Mouse (Mus musculus) T-helper 17 cell (primary cell): Measurements from ENCODE around the gene Gm13889.

Source experiments
- in situ Hi-C, 2 experiments: fragments of 300-600 bp; cut with MboI, MseI; formaldehyde crosslinking; loops; 1 replicate in 1 of 2; 2 replicates in 1 of 2; pipeline ENCODE4 v1.15.1; 2025; ENCODE audit warnings: high pct_unique_total_duplicates in 2 of 2

The Gm13889 gene

DNA sequence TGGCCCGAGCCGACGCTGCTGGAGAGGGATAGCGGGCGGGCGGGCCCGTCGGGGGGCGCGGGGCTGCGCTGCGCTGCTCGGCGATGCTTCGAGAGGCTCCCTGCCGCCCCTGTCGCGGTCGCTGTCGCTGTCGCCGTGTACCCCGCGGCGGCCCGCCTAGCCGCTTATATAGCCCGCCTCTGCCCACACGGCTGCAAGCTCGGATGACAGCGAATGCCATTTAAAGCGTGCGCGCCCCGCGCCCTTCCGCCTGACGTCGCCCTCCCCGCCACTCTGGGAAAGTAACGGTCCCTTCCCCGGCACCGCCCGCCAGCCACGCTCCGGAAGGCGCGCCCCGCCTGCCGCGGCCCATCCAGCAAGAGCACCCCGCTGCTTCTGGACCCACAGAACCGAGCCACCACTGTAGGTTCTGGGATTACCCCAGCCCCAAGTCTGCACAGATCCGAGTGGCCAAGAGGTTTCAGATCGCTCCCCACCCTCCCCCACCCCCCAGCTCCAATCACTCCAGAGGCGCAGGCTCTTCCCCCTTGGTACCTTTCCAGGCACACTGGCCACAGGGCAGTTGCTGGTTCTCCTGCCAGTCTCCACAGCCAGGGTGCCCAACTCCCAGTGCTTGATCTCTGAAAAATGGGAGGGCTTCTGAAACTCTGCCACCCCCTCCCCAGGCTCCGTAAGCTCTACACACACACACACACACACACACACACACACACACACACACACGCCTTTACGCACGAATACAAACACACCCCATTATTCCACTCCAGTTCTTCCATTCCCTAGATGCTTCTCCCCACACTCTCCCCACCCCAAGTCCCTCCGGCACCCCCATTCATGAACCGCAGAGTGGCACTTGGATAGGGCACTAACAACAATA is at the start of gene Gm13889:
Gm13889 (minus strand) TSS at position 294 of the 877 bp plus-strand sequence.
- in situ Hi-C loops, result no loop called here

DNA sequence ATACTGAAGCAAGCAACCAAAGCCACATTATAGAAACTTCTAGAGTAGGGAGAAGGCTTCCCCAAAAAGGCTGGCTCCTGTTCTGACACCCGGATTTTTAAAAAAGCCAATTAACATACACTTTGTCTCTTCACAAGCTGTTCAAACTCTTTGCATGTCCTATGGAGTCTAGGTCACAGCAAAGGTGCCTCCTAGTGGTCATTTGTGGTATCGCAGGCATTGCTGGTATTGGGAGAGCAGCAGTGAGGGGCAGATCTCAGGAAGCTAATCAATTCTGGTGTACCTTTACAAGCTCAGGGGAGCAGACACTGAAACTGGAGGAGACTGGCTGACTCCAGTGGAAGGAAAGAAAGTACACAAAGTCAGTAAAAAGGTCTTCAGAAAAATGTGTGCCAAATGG is 45.3 kb upstream of the Gm13889 start:
- in situ Hi-C loops, result loop anchor here in 1 of 2 experiments (5.0 kb wide), 1 partner anchor 135 kb away; the partner anchor contains the start of gene Accsl

DNA sequence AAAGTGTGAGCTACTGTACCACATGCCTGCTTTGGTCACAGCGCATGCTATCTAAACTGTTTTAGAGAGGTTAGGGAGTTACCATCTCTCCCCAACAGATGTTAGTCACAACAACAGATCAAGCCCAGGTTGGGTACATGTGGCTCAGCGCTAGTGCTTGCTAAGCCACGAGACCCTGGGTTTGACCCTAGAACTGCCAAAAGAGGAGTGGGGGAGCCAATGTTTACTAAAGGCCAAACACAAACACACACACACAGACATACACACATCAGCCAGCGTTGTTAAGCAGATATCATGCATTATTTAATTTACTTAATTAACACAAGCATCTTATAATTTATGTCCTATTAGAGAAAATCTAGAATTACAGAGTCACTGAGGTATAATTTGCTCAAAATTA is 44.9 kb upstream of the Gm13889 start:
- in situ Hi-C loops, result loop anchor here in 1 of 2 experiments (5.0 kb wide), 1 partner anchor 135 kb away; the partner anchor contains the start of gene Accsl

DNA sequence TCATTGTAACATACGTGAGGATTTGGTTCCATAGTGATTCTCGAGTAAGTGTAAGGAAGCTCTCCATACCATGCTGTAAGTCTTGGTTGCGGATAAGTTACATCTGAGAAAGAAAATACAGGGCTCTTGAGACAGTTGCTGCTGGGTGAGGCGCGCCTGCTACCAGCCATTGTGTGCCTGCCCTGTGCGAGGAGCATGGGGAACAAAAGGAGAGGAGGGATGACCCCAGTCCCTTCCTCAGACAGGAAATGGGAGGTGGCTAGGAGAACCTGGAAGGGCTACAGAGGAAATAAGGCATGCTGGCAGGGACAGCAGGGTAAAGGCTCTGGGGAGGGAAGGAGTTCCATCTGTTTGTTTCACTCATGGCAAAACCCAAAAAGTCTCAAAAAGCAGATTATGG is 44.4 kb upstream of the Gm13889 start:
- in situ Hi-C loops, result loop anchor here in 1 of 2 experiments (5.0 kb wide), 1 partner anchor 134 kb away; the partner anchor contains the start of gene Accsl

DNA sequence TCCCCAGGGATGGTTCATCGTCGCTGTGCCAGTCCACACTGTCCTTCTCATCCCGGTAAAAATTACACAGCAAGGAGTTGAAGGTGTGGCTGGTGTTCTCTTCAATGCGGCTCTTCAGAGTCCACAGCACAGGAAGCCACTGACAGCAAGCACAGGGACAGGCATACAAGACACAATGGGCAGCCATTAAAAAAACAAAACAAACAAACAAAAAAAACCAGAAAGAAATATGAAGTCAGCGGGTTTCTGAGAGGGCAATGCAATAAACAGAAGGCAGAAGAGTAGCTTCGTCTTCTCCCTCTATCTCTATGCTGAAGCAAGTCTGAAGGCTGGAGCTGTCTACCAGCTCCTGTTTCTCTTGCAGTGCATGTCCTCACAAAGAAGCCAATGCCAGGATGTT is 39.3 kb upstream of the Gm13889 start, which contains the start of gene Gm27027:
Gm27027 (minus strand) TSS at position 101 of the 400 bp plus-strand sequence.
- in situ Hi-C loops, result no loop called here

DNA sequence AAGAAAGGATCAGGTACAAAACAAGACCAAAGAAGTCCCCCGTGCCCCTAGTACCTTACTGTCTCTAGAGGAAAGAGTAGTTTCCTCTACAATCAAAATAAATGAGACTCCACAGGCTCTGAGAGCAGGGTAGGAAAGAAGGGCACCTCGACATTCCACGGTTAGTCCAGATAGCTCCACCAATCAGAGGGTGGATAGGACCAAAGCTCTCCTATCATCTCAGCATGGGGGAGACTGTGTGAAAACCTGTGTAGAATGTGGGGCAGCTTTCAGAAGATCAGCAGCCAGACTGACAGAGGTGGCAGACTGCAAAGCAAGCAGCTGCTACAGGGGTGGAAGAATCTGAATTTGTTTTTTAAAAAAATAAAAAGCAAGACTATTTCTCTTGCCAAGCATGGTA is 35.8 kb upstream of the Gm13889 start:
- in situ Hi-C loops, result no loop called here

DNA sequence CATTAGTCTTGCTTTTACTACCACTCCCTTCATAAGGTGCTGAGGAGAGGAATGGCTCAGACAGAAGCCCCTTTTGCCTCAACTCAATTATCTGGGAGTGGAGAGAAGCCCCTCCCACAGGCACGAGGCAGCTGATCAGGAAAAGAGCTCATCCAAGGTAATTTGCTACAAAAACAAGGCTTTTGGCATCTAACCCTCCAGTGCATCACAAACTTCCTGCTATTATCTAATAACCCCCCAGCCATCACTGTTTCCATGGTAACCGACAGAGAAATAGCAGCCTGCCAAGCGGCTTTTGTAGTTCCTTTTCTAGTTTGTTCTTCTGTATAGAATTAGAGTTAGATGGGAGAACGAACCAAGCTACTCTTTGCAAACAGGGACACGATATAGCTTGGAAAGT is 35.3 kb upstream of the Gm13889 start:
- in situ Hi-C loops, result no loop called here

DNA sequence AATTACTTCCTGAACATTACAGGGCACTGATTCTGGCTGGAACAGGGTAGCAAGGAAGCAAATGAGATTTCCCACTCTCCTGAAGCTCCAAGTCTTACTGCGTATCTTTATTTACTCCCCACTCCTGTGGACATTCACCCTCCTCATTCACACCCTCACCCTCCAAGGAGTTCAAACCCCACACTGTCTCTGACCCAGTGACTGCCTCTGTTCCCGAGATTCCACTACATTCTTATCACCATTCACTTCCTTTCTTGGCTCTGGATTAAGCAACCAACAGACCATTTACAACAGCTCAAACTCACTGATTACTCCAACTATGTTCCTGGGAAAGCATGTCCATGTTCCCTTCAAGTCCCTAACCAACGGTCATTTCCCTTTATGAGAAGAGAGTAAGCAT is 34.3 kb upstream of the Gm13889 start:
- in situ Hi-C loops, result no loop called here

DNA sequence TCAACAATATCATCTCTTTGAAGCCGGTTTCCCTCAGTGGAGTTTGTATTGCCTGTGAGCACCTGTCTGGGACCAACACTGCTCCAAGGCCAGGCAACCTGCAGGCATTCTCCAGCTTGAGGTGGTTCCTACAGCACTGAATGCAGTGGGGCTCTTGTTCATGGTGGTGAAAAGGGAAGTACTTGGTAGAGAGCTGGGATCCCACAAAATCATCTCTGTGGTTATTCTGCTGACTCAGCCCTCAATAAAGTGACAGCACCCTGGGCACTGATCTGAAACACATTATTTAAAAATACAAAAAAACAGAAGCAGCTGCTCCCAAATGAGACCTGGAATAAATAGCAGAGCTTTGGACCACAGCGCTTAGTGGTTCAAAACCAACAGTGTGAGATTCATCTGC is 31.4 kb upstream of the Gm13889 start:
- in situ Hi-C loops, result no loop called here

DNA sequence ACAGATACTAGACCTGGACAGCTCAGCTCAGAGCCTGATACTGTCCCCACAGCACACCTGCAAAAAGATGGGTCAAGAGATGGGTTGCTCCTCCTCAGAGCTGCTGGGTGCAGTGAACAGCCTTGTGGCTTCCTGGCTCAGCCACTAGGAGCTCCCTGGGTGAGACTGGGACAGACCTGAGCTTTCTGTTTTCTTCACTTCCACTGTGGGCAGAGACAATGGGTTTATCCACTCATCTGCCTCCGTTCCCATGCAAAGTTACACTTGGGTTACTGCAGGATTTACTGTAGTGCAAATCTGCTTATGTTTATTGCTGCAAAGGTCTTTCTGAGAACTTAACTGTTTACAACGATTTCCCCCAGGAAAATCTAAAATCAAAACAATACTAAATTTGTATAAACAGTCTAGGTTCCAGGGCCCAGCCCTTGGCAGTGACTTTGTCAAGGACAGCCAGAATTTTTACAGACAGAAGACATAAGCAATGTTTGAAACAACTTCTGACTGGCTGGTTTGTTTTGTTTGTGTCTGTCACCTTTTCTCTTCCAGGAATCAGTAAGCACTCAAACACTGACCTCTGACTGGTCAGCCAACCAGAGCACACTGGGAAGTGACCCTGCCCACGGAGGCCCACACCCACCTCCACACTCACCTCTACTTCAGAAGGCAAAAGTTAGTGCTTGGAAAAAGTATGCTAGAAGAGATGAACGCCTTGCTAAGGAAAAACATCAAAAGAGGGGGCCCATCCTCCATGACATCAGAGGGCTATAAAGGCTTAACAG is 25.6 kb upstream of the Gm13889 start:
- in situ Hi-C loops, result no loop called here

DNA sequence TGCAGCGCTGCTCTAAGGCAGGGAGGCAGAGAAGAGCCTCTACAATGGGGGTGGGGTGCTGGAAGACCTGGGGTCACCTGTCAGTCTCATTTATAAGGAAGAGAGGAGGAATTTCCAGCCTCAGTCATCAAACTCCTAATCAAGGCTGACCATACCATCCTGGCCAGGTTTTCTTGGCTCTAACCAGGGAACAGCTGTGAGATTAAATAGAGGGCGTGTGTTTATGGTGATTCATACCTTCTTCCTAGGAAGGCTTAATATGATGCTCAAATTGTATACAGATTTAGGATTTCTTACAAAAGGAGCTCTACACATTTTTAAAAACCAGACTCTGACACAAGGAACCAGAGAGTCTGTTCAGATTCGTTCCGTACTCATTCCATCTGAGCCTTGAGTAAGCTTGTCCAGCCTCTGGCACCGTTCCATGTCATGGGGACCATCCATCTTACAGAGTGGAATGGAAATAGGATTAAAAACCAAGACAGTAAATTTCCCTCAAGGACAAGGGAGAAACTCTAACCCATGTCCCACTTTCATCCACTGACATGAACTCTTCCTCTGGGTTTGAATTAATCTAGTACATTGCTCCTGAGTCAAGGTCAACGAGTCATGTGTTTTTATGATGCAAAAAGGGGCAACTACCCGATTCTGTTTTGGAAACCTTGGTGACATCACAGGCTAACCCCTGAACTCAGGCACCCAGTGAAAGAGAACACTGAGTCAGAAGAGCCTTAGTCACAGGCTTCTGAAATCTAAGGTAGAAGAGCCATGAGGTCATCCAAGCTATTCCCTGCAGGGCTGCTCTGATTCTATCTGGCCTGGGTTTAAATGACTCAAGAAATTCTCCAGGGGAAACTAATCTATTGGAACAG is 22.5 kb upstream of the Gm13889 start:
- in situ Hi-C loops, result no loop called here

DNA sequence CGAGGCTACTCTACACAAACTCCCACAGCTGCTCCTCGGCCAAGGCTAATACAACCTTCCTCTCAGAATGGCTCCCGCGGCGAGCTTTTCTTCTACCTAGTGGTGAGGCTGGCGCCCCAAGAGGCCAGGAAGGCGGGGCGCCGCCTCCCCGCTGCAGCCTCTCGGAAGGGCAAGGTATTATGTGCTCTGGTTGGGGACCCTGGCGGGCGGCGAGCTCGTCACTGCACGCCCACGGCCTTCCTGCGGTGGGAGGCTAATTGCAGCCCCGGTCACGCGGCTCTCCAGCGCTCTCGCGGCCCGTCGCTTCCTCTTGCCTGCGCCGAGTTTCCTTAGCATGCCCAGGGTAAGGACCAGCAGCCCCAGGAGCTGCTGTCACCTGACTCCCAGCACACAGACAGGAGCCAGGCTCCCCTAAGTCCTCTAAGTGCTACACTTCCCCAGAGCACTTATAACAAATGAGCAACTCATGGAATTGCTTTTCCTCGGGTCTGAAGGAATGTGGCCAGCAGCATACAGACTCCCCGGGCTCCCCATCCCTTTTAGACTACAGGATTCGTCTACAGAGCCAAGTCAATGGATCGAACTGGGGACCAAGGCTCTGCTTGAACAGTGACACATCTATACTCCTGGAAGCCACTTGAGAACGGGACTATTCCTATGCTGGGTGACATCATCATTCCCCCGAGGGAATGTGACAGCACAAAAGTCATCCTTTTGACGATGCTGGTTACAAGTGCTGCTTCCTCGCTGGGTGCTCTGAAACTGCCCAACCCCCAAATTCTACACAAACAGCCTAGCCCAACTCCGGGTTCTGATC is 19.6 kb upstream of the Gm13889 start:
- in situ Hi-C loops, result no loop called here

DNA sequence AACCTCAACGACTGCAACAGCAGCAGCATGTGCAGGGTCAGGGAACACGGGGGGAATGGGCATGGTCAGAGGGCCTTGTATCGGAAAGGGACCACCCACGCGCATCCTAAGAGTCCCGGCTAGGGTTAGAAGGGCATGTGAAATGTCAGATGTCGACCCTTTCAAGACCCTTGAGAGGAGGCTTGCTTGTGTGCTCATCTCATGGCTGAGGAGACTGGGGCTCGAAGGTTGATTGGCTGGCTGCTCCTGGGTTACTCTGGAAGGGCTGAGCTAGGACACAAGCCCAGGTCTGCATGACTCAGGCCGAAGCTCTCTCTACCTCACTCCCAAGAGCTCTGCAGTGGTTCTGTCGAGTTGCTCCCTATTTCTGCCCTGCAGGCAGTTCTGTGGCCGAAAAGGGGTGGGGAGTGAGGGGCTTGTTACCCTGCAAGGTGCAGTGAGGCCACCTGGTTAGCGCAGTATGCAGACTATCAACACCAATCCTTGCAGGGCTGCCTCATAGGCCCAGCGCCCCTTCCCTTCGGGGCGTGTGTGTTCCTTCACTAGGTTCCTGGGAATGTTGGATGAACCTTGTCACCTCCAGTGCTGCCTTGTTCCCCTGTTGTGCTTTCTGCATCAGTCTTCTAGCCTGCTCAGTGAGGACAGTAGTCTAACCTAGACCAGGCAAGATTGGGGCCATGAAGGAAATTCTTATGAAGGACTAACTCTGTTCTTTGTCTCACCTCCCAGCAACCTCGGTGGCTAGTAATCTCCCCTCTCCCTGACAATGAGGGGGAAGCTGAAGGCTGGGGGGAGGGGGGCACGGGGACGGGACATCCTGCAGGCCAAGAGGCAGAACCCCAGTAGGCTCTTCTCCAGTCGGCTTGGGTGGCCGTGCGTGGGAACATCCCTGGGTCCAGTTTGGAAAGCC is 18.8 kb upstream of the Gm13889 start:
- in situ Hi-C loops, result no loop called here

DNA sequence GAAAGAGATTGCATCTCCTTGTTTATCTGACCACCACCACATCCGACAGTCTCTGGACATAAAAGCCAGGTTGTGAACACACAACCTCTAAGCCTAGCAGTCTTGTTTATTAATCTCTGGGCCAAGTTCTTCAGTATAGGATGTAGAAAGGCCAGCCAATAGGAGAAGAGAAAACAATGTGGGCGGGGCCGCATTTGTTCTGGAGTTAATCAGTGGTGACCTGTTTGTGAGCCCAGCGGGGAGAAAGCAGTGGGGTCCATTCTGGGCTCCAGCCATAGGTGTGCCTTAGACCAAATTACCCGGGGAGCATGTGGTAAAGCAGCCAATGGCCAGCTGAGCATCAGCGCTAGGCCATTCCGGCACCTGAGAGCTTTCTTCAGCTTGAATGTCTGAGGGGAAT is 18.0 kb upstream of the Gm13889 start:
- in situ Hi-C loops, result no loop called here

DNA sequence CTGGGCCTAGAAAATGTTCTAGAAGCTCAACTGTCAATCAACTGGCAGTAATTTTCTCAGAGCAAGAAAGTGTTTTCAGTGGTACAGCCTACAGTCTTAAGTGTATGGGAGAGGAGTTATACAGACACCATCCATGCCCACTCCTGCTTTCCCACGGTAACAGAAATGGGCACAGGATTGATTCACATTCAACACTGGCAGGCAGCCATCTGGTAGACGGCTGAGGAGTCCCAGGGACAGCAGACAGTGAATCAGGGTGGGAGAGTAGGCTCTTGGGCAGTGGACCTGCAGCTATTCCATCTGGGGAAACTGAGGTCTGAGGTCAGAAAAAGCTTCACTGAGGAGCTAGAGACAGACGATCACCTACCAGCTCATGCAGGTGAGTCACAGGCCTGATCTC is 14.6 kb upstream of the Gm13889 start:
- in situ Hi-C loops, result no loop called here

DNA sequence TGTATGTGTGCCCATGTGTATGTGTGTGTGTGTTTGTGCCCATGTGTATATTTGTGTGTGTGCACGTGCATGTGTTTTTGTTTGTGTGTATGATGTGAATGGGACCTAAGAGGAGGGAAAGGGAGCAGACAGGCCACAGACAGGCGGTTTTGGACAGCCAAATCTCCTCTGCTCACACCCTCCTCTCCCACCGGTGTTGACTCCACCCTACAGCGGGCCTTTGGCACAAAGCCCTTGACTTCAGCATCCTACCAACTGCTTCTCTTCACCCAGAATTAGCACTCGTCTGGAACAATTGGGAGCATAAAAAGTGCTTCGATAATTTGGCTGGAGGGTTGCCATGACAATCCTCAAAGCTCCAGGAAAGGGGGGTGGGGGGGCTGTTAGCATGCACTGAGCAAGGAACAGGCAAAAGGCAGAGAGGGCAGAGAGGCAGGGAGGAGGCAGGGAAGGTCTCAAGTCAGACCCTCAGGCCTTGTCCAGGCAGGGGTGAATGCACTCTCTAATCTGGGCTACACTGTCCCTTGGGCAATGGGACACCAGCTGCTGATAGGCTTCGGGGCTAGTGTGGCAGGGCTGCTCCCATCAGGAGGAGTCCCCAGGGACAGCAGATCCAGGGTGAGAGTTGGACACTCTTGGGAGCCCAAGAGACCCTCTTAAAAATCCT is 7.6 kb upstream of the Gm13889 start:
- in situ Hi-C loops, result no loop called here

DNA sequence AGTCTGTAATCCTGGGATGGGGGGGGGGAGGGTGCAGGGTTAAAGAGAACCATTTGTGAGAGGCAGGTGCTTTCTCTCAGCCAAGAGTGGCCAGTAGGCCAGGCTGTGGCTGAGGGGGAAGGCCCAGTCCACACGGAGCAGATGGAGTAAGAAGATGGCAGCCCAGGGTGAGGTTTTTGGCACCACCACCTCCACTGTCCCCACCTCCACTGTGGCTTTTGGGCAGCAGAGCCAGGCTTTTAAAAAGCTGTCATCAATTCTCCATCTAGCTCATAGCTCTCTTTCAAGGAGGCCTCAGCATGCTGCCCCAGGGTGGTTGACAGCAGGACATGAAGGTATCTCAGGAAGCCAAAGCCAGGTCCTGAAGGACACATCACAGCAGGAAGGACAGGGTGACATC is 6.8 kb upstream of the Gm13889 start:
- in situ Hi-C loops, result no loop called here

DNA sequence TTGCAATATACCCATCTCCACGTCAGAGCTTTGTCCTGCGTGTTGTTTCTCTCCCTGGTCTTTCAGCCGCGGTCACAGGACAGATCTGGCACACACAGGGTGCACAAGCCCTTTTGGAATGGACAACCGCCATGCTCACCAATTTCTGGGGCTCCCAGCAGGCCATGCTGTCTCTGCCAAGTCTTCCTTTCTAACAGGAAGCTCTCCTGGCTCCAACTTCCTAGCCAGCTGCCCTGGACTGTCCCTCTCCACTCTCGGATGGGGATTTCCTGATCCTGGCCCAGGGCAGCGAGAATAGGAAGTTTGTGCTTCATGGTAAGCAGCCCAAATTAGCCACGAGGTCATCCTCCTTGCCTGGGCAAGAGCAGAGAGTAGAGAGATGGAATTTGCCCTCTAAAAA is 4.7 kb upstream of the Gm13889 start:
- in situ Hi-C loops, result no loop called here

DNA sequence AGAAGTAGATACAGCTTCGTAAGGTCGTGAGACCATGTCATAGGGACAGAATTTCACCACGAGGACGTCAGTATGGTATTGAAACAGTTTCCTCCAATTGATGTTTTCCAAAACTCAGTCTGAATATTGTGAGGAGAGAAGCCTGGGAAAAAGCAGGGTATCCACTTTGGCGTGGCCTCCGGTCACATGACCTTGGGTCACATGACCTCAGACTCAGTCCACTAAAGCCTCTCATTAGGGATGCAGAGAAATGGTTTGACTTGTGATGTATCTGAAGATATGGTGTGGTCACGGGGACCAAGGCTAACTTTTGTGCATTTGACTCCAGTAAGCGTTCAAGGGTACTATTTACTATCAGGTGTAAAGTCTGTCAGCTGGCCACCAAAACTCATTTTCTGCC is 2.3 kb upstream of the Gm13889 start:
- in situ Hi-C loops, result no loop called here
